Mouse (Mus musculus) monocyte, adult 59 days (primary cell): Measurements from ENCODE around the gene Abcb5. TPM values are rescaled to one million over a fixed set of nuclear protein-coding genes. Genes with fewer than 3 reads are reported as not detected.

ENCODE experiments used
- total RNA-seq, 2 experiments: library from RNA; stranded (reverse); gene quantifications; one replicate each; pipeline ENCODE4 v1.2.4; 2023

The Abcb5 gene
- not detected for total RNA-seq

DNA sequence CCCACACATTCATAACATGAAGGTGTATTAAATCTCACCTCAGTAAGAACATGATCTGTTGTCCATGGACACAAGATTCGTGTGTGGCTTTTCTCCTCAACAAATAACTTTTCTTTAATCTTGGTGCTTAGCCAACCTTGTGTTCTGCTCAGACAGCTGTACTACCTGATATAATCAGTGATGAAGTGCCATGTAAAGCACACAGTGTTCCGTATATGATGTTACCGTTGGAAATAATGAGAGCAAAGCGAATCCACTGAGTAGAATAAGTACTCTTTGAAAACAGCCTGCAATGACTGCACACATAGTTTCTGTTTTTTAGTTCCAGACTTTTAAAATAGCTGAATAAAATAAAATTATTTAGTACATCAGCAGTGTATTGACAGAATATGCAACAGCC, at the start of gene Abcb5:
Gene Abcb5, minus strand, starts transcription at position 101 of the 400 bp plus-strand sequence.

DNA sequence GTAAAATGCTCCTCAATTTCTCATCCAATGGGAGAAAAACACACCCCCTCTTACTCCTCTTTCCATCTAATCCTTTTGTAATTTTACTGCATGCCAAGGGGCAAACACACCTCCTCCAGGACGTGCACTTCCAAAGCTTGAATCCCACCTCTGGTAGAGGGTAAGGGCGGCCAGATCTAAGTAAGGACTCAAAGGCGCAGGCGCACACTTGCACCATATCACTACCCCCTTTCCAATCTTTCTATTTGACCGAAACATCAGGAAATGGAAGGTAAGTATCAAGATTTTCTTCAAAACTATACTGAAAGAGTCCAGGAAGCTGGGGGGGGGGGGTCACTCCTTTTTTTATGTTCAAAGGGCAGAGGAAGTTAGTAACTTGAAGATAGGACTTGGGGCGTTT, 120.0 kb downstream of the Abcb5 start, which contains the start of gene Sp8:
Gene Sp8, plus strand, starts transcription at position 109 of the 400 bp plus-strand sequence.

Other genes starting within 250 kb of the Abcb5 start
- gene Sp8, start 120.1 kb downstream of the Abcb5 start, total RNA-seq, result not detected